Mouse (Mus musculus): ENCODE data around the gene Abtb2.

GRCm38 (mm10) chr2:103705826-103706225 lies 139.7 kb downstream of the Abtb2 start:
- TF ChIP-seq POLR2A (IDR thresholded peaks at IDR 0.05; ENCODE audit: borderline replicate concordance, control insufficient read depth, low read depth, low read length) (no peak), CTCF (IDR thresholded peaks at IDR 0.05; ENCODE audit: control insufficient read depth, insufficient read depth, low read length) (no peak)

All from bone marrow, adult 2 months (tissue).